Comparison of ENCODE assay signal across 9 mouse cellular contexts in genomic region chr16:95573163-95573562, GRCm38 (mm10). TPM values are rescaled to one million over a fixed set of nuclear protein-coding genes. Genes with fewer than 3 reads are reported as not detected.
A peak's percentile ranks its signal among the peaks of the same experiment; 100 is the strongest.
DNase-seq lines count a peak whose midpoint lies in the region; ATAC-seq lines count a peak whose summit lies in the region.
"Had no signal": no experiment of that assay in that cellular context is flagged by ENCODE, and none has a peak within 500 bp of the region (broad histone marks: within the 10 kb centered on the region; RNA-seq: fewer than 3 reads in every experiment).

No protein-coding gene starts in this region.

- no peaks in the 10 kb centered on the region for H3K36me3 ChIP-seq in forebrain, embryonic 12.5 days (replicated peaks)
- no peaks in the 10 kb centered on the region for H3K36me3 ChIP-seq in hindbrain, embryonic 10.5 days
- H3K36me3 ChIP-seq: midbrain, embryonic 12.5 days had no signal

- H3K4me3 ChIP-seq in forebrain, embryonic 12.5 days (replicated peaks), result no peak overlapping the region
- H3K4me3 ChIP-seq in hindbrain, embryonic 10.5 days, result no peak overlapping the region
- H3K4me3 ChIP-seq: midbrain, embryonic 12.5 days had no signal

- no peaks in the 10 kb centered on the region for H3K9me3 ChIP-seq in forebrain, embryonic 12.5 days
- no peaks in the 10 kb centered on the region for H3K9me3 ChIP-seq in hindbrain, embryonic 10.5 days
- H3K9me3 ChIP-seq: midbrain, embryonic 12.5 days had no signal

- H3K27ac ChIP-seq in forebrain, embryonic 12.5 days, result no peak overlapping the region
- H3K27ac ChIP-seq in hindbrain, embryonic 10.5 days, result no peak overlapping the region
- H3K27ac ChIP-seq: midbrain, embryonic 12.5 days had no signal

- DNase-seq in kidney, adult 11 months, result peak; percentile 3
- no peak for DNase-seq in kidney, postnatal 25 days
- DNase-seq in fibroblast of lung, adult 2 months (ENCODE audit: low read depth), result peak; percentile 97
- DNase-seq in layer of hippocampus, postnatal 14 days (ENCODE audit: low spot score in 2 of 2), result peak; percentile 16 to 26
- peak; percentile 80 for DNase-seq in right cerebral cortex, adult 2 months (ENCODE audit: low spot score in 2 of 2)
- no peak for DNase-seq in testis, postnatal 14 days (ENCODE audit: low spot score)
- DNase-seq in hindbrain, embryonic 10.5 days (ENCODE audit: low spot score), result no peak

- no peaks in the 10 kb centered on the region for H3K4me1 ChIP-seq in forebrain, embryonic 12.5 days
- 0 out of 2 replicates have a peak, but pooled peaks cover 5% of the 10 kb centered on the region for H3K4me1 ChIP-seq in hindbrain, embryonic 10.5 days (replicated peaks)
- H3K4me1 ChIP-seq: midbrain, embryonic 12.5 days had no signal

- WGBS in forebrain, embryonic 12.5 days, result 85% methylated on average over 13 of the region's 13 CpGs
- WGBS in hindbrain, embryonic 10.5 days, result 85% methylated on average over 13 of the region's 13 CpGs

- H3K27me3 ChIP-seq in forebrain, embryonic 12.5 days, result no peaks in the 10 kb centered on the region; the same call in 1 of the 2 replicates
- no peaks in the 10 kb centered on the region for H3K27me3 ChIP-seq in hindbrain, embryonic 10.5 days (ENCODE audit: insufficient read depth, poor library complexity, severe bottlenecking)
- H3K27me3 ChIP-seq: midbrain, embryonic 12.5 days had no signal

- no peak overlapping the region for H3K4me2 ChIP-seq in forebrain, embryonic 12.5 days
- H3K4me2 ChIP-seq: midbrain, embryonic 12.5 days had no signal

- ATAC-seq in forebrain, embryonic 12.5 days (ENCODE audit: low FRiP score), result no peak

- no peak overlapping the region for H3K9ac ChIP-seq in forebrain, embryonic 12.5 days
- H3K9ac ChIP-seq: midbrain, embryonic 12.5 days had no signal

RNA-seq across cellular contexts. Expression of gene Erg, which starts 13.2 kb away (rescaled TPM):
- total RNA-seq in layer of hippocampus, postnatal 14 days (2021), result 1 to 10 TPM; 7.0 to 7.1 TPM
- 2.5 and 3.4 TPM in 2 replicates for polyA plus RNA-seq in forebrain, embryonic 12.5 days (2016; fragmentation: Nextera tagmentation; extraction: Ambion mirVana)
- polyA plus RNA-seq in hindbrain, embryonic 10.5 days (2016; fragmentation: Nextera tagmentation; extraction: Ambion mirVana), result 2.1 and 2.2 TPM in 2 replicates

Comparison
In these comparisons a context has a peak if more than half of its experiments do, and no peak if none do; other contexts are left out.
1. DNase-seq: peak in kidney, adult 11 months (single experiment), fibroblast of lung, adult 2 months (single experiment), layer of hippocampus, postnatal 14 days (2 of 2) and right cerebral cortex, adult 2 months (2 of 2); none in kidney, postnatal 25 days (0 of 2), testis, postnatal 14 days (single experiment) and hindbrain, embryonic 10.5 days (single experiment).